Mouse (Mus musculus): Measurements from ENCODE around the gene Sav1. TPM values are rescaled to one million over a fixed set of nuclear protein-coding genes. Genes with fewer than 3 reads are reported as not detected.

Sav1 gene
- 48.8 and 49.4 TPM in 2 replicates for polyA plus RNA-seq (2011; ENCODE audit: insufficient read depth, insufficient read length, low read depth, missing spikeins)

DNA sequence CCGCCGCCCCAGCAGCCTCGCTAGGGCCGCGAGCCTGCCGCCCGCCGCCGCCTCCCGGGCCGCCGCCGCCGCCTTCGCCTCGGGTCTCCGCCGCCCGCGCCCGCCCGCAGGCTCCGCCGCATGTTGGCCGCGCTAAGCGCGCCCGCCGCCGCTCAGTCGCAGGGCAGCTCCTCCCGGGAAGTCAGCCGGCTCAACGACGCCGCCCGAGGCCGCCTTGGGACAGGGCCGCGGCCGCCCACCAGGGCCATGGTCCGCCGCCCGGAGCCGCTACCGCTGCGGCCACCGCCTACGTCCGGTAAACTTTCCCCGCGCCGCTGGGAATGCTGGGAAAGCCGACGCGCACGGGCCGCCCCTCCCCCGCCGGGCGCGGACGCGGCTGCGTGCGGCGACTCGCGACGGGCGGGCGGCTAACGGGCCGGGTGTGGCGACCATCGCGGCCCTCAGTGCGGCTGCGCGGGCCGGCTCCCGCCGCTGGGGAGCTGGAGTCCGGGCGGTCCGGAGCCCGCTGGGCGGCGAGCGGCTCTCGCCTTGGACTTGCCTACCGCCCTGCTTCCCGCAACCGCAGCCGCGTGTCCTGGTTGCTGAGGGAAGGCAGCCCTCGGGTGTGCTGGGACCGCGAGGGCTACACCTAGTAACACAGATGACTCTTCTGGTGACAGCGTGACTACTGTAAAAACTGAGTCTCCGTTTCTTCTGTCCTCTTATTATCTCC lies at the start of gene Sav1:
Gene Sav1, minus strand, starts transcription at position 217 of the 712 bp plus-strand sequence.
- no peaks in the 10 kb centered on the region for H3K4me1 ChIP-seq (ENCODE audit: control insufficient read depth, insufficient read depth, low read length)
- H3K4me3 ChIP-seq (ENCODE audit: low read depth, low read length) = peak within 1 kb of the TSS; percentile 85
- peak within 1 kb of the TSS; percentile 93 for H3K9ac ChIP-seq (ENCODE audit: low read depth, poor library complexity, severe bottlenecking)
- no peaks in the 10 kb centered on the region for H3K9me3 ChIP-seq (replicated peaks; ENCODE audit: control insufficient read depth, insufficient read depth, low read length, poor library complexity, severe bottlenecking)
- no peak within 1 kb of the TSS for H3K27ac ChIP-seq (ENCODE audit: insufficient read depth, low read length)
- H3K27me3 ChIP-seq (ENCODE audit: control insufficient read depth, insufficient read depth, low read length, poor library complexity, severe bottlenecking) = no peaks in the 10 kb centered on the region
- H3K36me3 ChIP-seq (ENCODE audit: control insufficient read depth, insufficient read depth, low read length, poor library complexity, severe bottlenecking) = peaks cover 23% of the 10 kb centered on the region
- TF ChIP-seq POLR2A (IDR thresholded peaks at IDR 0.05; ENCODE audit: insufficient read depth, low read length) (no peak), CTCF (IDR thresholded peaks at IDR 0.05; ENCODE audit: low read depth, low read length) (no peak), EP300 (IDR thresholded peaks at IDR 0.05; ENCODE audit: insufficient read depth, low read depth, low read length) (no peak)

DNA sequence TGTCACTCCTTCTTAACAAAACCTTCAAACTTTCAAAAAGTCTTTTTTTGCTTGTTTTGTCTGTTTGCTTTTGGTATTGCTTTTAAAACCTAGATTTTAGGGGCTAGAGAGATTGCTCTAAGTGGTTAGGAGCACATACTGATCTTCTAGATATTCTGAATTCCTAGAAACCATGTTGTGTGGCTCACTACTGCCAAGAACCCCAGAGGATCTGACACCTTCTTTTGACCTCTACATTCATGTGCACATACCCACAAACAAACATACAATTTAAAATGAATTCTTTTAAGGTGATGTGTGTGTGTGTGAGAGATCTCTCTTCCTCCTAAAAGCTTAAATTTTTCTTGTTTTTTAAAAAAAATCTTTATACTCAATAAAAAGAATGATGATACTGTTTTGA lies 39.4 kb upstream of the Sav1 start:
- Histone ChIP-seq H3K4me3 (ENCODE audit: low read depth, low read length) (no peak overlapping the region), H3K36me3 (ENCODE audit: control insufficient read depth, insufficient read depth, low read length, poor library complexity, severe bottlenecking) (no peaks in the 10 kb centered on the region), H3K4me1 (ENCODE audit: control insufficient read depth, insufficient read depth, low read length) (no peaks in the 10 kb centered on the region), H3K9ac (ENCODE audit: low read depth, poor library complexity, severe bottlenecking) (no peak overlapping the region), H3K27me3 (ENCODE audit: control insufficient read depth, insufficient read depth, low read length, poor library complexity, severe bottlenecking) (no peaks in the 10 kb centered on the region), H3K9me3 (replicated peaks; ENCODE audit: control insufficient read depth, insufficient read depth, low read length, poor library complexity, severe bottlenecking) (no peaks in the 10 kb centered on the region; the same call in 1 of the 2 replicates), H3K27ac (ENCODE audit: insufficient read depth, low read length) (no peak overlapping the region)
- TF ChIP-seq POLR2A (IDR thresholded peaks at IDR 0.05; ENCODE audit: insufficient read depth, low read length) (no peak), CTCF (IDR thresholded peaks at IDR 0.05; ENCODE audit: low read depth, low read length) (no peak), EP300 (IDR thresholded peaks at IDR 0.05; ENCODE audit: insufficient read depth, low read depth, low read length) (no peak)

DNA sequence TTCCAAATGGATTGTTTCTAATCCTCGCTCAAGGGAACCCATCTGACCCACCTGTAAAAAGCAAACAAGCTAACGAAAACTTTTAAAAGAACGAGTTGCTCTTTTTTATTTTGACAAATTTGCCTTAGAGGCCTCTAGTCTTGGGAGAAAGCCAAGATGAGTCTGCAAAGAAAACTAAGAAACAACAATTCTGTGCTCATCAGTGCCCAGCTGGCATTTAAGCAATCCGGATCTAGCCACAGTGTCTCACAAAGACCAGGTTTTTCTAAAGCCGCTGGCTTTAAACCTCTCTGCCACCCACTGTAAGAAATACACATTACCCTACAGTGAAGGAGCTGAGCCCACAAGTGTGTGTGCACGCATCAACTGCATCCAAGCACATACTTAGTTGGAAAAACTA lies 38.6 kb upstream of the Sav1 start:
- no peak for TF ChIP-seq POLR2A (IDR thresholded peaks at IDR 0.05; ENCODE audit: insufficient read depth, low read length)
- no peak for TF ChIP-seq EP300 (IDR thresholded peaks at IDR 0.05; ENCODE audit: insufficient read depth, low read depth, low read length)
- no peak for TF ChIP-seq CTCF (IDR thresholded peaks at IDR 0.05; ENCODE audit: low read depth, low read length)
- Histone ChIP-seq H3K9ac (ENCODE audit: low read depth, poor library complexity, severe bottlenecking) (no peak overlapping the region), H3K27me3 (ENCODE audit: control insufficient read depth, insufficient read depth, low read length, poor library complexity, severe bottlenecking) (no peaks in the 10 kb centered on the region), H3K36me3 (ENCODE audit: control insufficient read depth, insufficient read depth, low read length, poor library complexity, severe bottlenecking) (no peaks in the 10 kb centered on the region), H3K9me3 (replicated peaks; ENCODE audit: control insufficient read depth, insufficient read depth, low read length, poor library complexity, severe bottlenecking) (no peaks in the 10 kb centered on the region; the same call in 1 of the 2 replicates), H3K4me3 (ENCODE audit: low read depth, low read length) (no peak overlapping the region), H3K4me1 (ENCODE audit: control insufficient read depth, insufficient read depth, low read length) (no peaks in the 10 kb centered on the region), H3K27ac (ENCODE audit: insufficient read depth, low read length) (no peak overlapping the region)

DNA sequence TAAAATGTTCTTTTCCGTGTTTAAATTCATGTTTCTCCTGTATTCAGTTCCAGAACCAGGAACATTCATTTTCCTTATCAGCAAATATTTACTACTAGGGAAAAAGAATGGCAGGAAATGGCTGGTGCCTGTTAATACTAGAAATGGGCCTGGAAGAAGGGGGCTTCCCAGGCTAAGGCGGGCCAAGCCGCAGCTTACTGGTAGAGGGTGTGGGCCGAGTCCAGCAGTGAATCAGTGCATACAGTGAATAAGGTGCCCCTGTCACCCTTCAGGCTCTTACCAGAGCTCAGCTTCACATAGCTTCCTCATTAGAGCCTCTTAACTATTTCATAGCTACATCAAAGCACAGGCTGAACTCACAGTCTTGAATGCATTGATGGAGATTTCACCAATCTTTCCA lies 36.8 kb upstream of the Sav1 start:
- Histone ChIP-seq H3K27ac (ENCODE audit: insufficient read depth, low read length) (no peak overlapping the region), H3K27me3 (ENCODE audit: control insufficient read depth, insufficient read depth, low read length, poor library complexity, severe bottlenecking) (no peaks in the 10 kb centered on the region), H3K9me3 (replicated peaks; ENCODE audit: control insufficient read depth, insufficient read depth, low read length, poor library complexity, severe bottlenecking) (no peaks in the 10 kb centered on the region; the same call in 1 of the 2 replicates), H3K4me3 (ENCODE audit: low read depth, low read length) (no peak overlapping the region), H3K4me1 (ENCODE audit: control insufficient read depth, insufficient read depth, low read length) (no peaks in the 10 kb centered on the region), H3K36me3 (ENCODE audit: control insufficient read depth, insufficient read depth, low read length, poor library complexity, severe bottlenecking) (no peaks in the 10 kb centered on the region), H3K9ac (ENCODE audit: low read depth, poor library complexity, severe bottlenecking) (no peak overlapping the region)
- no peak for TF ChIP-seq EP300 (IDR thresholded peaks at IDR 0.05; ENCODE audit: insufficient read depth, low read depth, low read length)
- TF ChIP-seq POLR2A (IDR thresholded peaks at IDR 0.05; ENCODE audit: insufficient read depth, low read length) = no peak
- no peak for TF ChIP-seq CTCF (IDR thresholded peaks at IDR 0.05; ENCODE audit: low read depth, low read length)

DNA sequence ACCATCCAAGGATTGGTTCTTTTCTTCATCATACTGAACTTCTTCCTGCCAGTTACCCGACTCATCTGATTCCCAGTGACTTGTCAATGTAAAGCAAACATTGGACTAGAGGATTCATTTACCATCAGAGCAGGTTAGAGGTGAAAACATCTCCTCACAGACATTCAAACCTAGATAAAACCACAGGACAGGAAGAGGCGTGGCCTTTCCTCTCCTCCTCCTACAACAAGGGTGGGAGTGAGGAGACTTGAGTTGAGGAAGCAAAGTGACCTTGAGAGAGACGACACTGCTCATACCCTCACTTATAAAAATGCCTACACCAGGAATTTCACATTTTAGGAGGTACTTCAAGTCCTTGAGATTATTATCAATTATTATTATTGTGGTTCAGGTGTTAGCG lies 31.4 kb upstream of the Sav1 start:
- TF ChIP-seq EP300 (IDR thresholded peaks at IDR 0.05; ENCODE audit: insufficient read depth, low read depth, low read length) = no peak
- no peak for TF ChIP-seq CTCF (IDR thresholded peaks at IDR 0.05; ENCODE audit: low read depth, low read length)
- TF ChIP-seq POLR2A (IDR thresholded peaks at IDR 0.05; ENCODE audit: insufficient read depth, low read length) = no peak
- Histone ChIP-seq H3K27ac (ENCODE audit: insufficient read depth, low read length) (no peak overlapping the region), H3K27me3 (ENCODE audit: control insufficient read depth, insufficient read depth, low read length, poor library complexity, severe bottlenecking) (no peaks in the 10 kb centered on the region), H3K4me1 (ENCODE audit: control insufficient read depth, insufficient read depth, low read length) (no peaks in the 10 kb centered on the region), H3K36me3 (ENCODE audit: control insufficient read depth, insufficient read depth, low read length, poor library complexity, severe bottlenecking) (no peaks in the 10 kb centered on the region), H3K9me3 (replicated peaks; ENCODE audit: control insufficient read depth, insufficient read depth, low read length, poor library complexity, severe bottlenecking) (no peaks in the 10 kb centered on the region), H3K4me3 (ENCODE audit: low read depth, low read length) (no peak overlapping the region), H3K9ac (ENCODE audit: low read depth, poor library complexity, severe bottlenecking) (no peak overlapping the region)

DNA sequence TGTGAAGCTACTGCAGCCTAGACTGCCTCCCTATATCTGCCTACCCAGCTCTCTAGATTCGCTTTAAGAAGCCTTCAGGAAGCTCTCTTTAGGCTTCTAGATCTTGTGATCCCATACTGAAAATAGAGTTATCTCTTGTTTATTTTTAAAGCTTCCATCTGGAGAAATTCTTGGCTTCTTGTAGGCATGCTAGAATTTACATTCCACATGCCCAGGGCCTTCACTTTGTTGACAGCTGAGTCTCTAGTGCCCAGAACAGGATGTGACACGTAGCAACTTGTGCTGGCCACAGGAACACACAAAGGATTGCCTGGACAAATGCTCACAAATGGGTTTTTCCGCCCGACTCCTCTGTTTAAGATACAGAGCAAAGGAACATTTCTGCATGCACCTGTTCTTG lies 29.1 kb upstream of the Sav1 start:
- Histone ChIP-seq H3K4me1 (ENCODE audit: control insufficient read depth, insufficient read depth, low read length) (no peaks in the 10 kb centered on the region), H3K27me3 (ENCODE audit: control insufficient read depth, insufficient read depth, low read length, poor library complexity, severe bottlenecking) (no peaks in the 10 kb centered on the region), H3K9me3 (replicated peaks; ENCODE audit: control insufficient read depth, insufficient read depth, low read length, poor library complexity, severe bottlenecking) (no peaks in the 10 kb centered on the region), H3K4me3 (ENCODE audit: low read depth, low read length) (no peak overlapping the region), H3K9ac (ENCODE audit: low read depth, poor library complexity, severe bottlenecking) (no peak overlapping the region), H3K27ac (ENCODE audit: insufficient read depth, low read length) (no peak overlapping the region), H3K36me3 (ENCODE audit: control insufficient read depth, insufficient read depth, low read length, poor library complexity, severe bottlenecking) (no peaks in the 10 kb centered on the region)
- no peak for TF ChIP-seq CTCF (IDR thresholded peaks at IDR 0.05; ENCODE audit: low read depth, low read length)
- no peak for TF ChIP-seq POLR2A (IDR thresholded peaks at IDR 0.05; ENCODE audit: insufficient read depth, low read length)
- TF ChIP-seq EP300 (IDR thresholded peaks at IDR 0.05; ENCODE audit: insufficient read depth, low read depth, low read length) = no peak
